Mouse (Mus musculus): Measurements from ENCODE around the gene S100a14.

S100a14 gene

GRCm38 (mm10) chr3:90517711-90518110, 8.9 kb upstream of the S100a14 start:
- no peak for DNase-seq (ENCODE audit: low spot score in 2 of 2)

- DNase-seq (ENCODE audit: low spot score in 2 of 2), result no peak
These were observed 1.2 kb upstream of the S100a14 start for GRCm38 (mm10) chr3:90525421-90525820.

GRCm38 (mm10) chr3:90526076-90526475, 580 bp upstream of the S100a14 start:
- DNase-seq (ENCODE audit: low spot score in 2 of 2), result no peak

GRCm38 (mm10) chr3:90527291-90527873, 726 bp downstream of the S100a14 start:
- DNase-seq (ENCODE audit: low spot score in 2 of 2), result no peak

- DNase-seq (ENCODE audit: low spot score in 2 of 2), result no peak
These were observed 5.1 kb downstream of the S100a14 start for GRCm38 (mm10) chr3:90531713-90532112.

- no peak for DNase-seq (ENCODE audit: low spot score in 2 of 2)
These were observed 8.8 kb downstream of the S100a14 start for GRCm38 (mm10) chr3:90535446-90535845.

- DNase-seq (ENCODE audit: low spot score in 2 of 2), result peak in 1 of 2 experiments; percentile 25
These were observed 10.7 kb downstream of the S100a14 start, which contains the start of gene S100a16 for GRCm38 (mm10) chr3:90537141-90537904. Gene S100a16 (plus strand): TSS chr3:90537254.

- no peak for DNase-seq (ENCODE audit: low spot score in 2 of 2)
These were observed 11.2 kb downstream of the S100a14 start for GRCm38 (mm10) chr3:90537905-90538296.

GRCm38 (mm10) chr3:90540904-90541303, 14.2 kb downstream of the S100a14 start:
- no peak for DNase-seq (ENCODE audit: low spot score in 2 of 2)

- DNase-seq (ENCODE audit: low spot score in 2 of 2), result no peak
These were observed 23.2 kb downstream of the S100a14 start for GRCm38 (mm10) chr3:90549676-90550420.

- no peak for DNase-seq (ENCODE audit: low spot score in 2 of 2)
These were observed 23.8 kb downstream of the S100a14 start for GRCm38 (mm10) chr3:90550421-90550790.

- no peak for DNase-seq (ENCODE audit: low spot score in 2 of 2)
These were observed 25.6 kb downstream of the S100a14 start for GRCm38 (mm10) chr3:90552231-90552630.

- no peak for DNase-seq (ENCODE audit: low spot score in 2 of 2)
These were observed 29.3 kb downstream of the S100a14 start for GRCm38 (mm10) chr3:90555954-90556353.

- no peak for DNase-seq (ENCODE audit: low spot score in 2 of 2)
These were observed 33.5 kb downstream of the S100a14 start, which contains the start of gene S100a3 for GRCm38 (mm10) chr3:90560008-90560628. Gene S100a3 (plus strand): TSS chr3:90560578.

- no peak for DNase-seq (ENCODE audit: low spot score in 2 of 2)
These were observed 48.0 kb downstream of the S100a14 start for GRCm38 (mm10) chr3:90574691-90575090.

- DNase-seq (ENCODE audit: low spot score in 2 of 2), result no peak
These were observed 48.7 kb downstream of the S100a14 start for GRCm38 (mm10) chr3:90575320-90575719.

GRCm38 (mm10) chr3:90576351-90577001, 49.8 kb downstream of the S100a14 start:
- no peak for DNase-seq (ENCODE audit: low spot score in 2 of 2)
